Mouse (Mus musculus) testis, adult 10 weeks (tissue): ENCODE data around the gene Zc3h6. TPM values are rescaled to one million over a fixed set of nuclear protein-coding genes. Genes with fewer than 3 reads are reported as not detected.

Experiments
- polyA plus RNA-seq: library from polyadenylated mRNA; stranded (reverse); fragments of 350-450 nt; fragmentation: Illumina TruSeq; extraction: RNeasy Lipid Tissue Mini Kit (QIAGEN cat#74804); gene quantifications from one replicate; pipeline ENCODE4 v1.2.3, GENCODE M21; 2014; ENCODE audit warnings: low read depth, low replicate concordance

The Zc3h6 gene
- polyA plus RNA-seq = 20.3 TPM

DNA sequence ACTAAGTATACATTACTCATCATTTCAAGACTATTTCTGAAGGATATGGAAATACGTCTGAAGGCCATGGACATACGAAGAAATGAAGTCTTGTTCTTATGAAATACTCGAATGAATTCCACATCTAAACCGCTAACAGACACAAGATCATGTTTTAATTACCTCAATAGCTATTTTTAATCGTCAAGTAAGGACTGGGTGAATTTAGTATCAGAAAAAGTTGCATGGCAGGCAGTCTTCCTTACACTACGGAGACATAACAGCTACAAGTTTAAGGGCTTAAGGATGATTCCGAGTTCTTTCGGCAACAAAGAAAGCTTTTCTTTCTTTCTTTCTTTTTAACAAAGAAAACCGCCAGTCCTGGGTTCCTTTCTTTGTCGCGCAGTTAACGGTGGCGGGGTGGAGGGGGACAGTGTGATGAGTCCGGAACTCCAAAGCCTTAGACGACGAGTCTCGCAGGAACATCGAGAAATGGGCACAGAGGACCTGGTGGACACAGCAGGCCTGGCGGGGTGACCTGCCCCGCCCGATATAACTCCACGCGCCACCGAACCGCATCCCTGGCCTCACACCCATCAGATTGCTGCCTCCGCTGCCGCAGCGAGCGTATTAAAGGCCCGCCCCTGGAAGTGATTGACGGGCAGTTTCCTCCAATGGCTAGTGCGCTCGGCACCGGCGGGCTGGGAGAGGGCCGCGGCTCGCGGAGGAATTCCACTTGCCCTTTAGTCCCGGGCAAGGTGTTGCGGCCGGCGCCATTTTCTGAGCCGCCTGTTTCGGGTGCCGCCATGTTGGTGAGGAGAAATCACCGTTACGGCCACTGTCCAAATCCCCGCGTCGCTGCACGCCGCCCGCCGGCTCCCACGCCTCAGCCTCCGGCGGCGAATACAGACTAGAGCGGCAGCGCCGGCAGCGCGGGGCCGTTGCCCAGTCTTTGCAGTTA is at the start of gene Zc3h6:
Gene Zc3h6, plus strand, starts transcription at position 762 of the 940 bp plus-strand sequence.

DNA sequence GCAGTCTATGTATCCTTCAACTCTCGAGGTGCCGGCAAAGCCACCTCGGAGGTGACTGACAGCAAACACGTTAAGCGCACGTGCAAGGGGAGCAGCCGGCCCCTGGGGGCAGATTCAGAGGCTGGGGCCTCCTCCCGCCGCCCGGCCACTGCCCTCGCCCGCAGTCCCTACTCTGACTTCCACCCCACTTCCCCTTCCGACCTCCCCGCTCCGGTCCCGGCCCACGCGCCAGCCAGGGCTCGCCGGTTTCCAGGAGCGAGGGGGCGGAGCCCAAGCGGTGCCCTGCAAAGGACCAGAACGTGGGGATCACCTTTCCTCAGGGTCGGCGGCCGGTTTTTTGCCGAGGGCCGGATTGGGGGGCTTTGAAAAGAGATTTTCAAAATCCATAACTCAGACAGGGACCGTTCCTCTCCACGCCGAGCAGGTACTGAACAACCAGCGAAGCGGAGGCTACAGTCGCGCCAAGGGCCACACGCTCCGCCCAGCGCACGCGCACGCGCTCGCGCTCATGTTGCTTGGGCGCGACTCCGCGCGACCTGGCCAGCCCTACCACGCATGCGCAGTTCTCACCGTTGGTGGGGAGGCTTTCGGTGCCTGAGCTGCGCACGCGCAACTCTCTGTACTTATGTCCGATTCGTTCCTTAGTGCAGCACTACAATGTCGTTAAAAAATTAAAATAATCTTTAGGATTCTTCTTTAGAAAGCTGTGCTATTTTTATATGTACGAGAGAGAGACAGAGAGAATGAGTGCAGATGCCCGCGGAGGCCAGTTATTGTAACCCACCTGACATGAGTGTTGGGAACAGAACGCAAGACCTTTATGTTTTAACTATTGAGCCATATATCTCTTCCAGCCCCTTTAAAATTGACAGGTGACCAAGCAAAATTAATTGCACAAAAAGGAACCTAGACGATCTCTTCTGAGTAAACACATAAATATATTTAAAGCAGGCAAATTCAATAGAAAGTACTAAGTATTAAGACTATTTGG is 23.4 kb upstream of the Zc3h6 start, which contains the start of gene Zc3h8:
Gene Zc3h8, minus strand, starts transcription at position 540 of the 991 bp plus-strand sequence.

DNA sequence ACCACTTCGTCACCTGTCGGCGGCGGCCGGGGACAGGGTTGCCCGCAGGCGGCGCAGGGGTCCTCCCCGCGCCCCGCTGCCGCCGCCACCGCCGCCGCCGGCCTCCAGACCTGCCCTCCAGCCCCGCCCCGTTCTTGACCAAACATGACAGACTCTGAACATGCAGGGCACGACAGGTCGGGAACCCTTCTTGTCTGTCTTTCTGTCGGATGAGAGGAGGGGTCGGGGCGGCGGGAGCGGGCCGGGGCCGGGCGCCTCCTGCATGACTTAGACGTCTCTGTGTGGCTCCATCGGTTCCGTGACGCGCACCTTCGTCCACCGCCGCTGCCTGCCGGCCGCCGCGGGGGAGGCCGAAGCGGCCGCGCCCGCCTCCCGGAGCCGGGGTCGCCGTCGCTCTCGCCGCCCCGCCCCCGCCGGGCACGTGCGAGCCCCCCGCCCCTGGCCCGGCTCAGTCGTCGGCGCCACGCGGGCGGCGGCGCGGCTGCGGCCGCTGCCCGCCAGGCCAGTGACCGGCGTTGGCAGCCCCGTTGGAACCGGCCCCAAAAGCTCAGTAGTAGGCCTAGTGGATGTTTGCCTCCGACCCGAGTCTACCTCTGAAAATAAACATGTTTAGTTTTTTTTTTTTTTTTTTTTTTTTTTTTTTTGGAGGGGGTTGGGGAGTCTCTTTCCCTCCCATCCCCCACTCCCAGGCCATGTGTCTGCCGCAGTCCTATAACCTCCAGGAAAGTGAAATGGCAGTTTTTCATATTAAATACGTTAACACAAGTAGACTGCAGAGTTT is 649 bp downstream of the Zc3h6 start, which contains the start of gene Gm10762:
Gene Gm10762, minus strand, starts transcription at position 65 of the 781 bp plus-strand sequence.

DNA sequence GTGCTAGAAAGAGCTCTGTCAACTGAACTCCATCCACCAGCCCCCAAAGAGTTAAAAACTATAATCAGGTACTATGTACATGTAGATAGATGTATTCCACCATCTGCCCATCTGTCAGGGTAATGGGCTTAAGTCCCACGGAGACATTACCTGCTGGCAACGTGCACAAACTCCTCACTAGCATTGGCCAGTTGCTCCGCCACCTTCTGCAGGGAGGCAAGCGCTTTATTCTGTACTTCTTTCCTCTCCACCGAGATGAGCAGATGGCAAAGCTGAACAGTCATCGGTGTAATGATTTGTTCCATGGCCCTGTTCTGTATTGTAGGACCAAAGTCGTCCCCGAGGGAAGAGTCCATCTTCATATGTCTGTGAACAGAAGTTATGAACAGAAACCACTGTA is 80.6 kb downstream of the Zc3h6 start, which contains the start of gene Vinac1:
Gene Vinac1, minus strand, starts transcription at position 362 of the 400 bp plus-strand sequence.

DNA sequence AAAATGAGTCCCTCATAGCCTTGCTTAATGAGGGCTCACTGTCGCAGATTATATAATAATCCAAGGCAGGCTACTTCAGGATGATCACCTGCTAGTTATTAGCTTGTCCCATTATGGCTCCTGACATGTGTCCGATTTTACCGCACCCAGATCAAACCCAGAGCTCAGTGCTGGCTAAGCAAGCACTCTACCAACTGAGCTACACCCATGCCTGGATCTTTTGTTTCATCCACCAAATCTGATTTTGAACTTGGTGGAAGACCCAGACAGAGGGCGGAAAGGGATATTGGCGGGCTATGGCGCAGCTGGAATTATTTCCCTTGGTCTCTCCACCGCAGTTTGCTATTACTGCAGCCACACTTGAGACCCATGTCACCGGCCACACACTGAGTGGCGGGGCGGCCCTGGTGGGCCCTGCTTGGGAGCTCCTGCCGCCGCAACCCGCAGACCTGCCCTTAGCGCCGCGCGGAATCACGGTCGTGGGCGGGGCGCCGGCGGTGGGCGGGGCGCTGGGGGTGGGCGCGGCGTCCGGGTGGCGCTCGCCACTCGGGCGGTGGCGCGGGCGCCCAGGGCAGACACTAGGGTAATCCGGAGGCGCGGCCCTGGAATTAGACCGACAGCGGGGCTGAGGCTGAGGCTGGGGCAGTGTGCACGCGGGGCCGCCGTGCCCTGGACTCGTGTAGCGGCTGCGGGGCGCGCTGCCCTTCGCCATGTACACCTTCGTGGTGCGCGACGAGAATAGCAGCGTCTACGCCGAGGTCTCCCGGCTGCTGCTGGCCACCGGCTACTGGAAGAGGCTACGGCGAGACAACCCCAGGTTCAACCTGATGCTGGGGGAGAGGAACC is 98.5 kb downstream of the Zc3h6 start, which contains the start of gene Ttl:
Gene Ttl, plus strand, starts transcription at position 506 of the 846 bp plus-strand sequence.

Other genes with a start within 250 kb of the Zc3h6 start
- 23.0 TPM for gene Tmem87b, start 149.3 kb upstream of the Zc3h6 start, polyA plus RNA-seq
- gene Fbln7, start 104.4 kb upstream of the Zc3h6 start, polyA plus RNA-seq = 0.22 TPM
- 18.5 TPM for gene Zc3h8, start 23.3 kb upstream of the Zc3h6 start, polyA plus RNA-seq
- gene Gm10762, start 323 bp downstream of the Zc3h6 start, polyA plus RNA-seq = 28.1 TPM
- gene Vinac1, start 80.8 kb downstream of the Zc3h6 start, polyA plus RNA-seq = 0.29 TPM
- 0.81 TPM for gene Ttl, start 98.5 kb downstream of the Zc3h6 start, polyA plus RNA-seq
- gene Polr1b, start 133.6 kb downstream of the Zc3h6 start, polyA plus RNA-seq = 1.8 TPM
- 5.3 TPM for gene Chchd5, start 162.3 kb downstream of the Zc3h6 start, polyA plus RNA-seq
- gene Slc20a1, start 231.4 kb downstream of the Zc3h6 start, polyA plus RNA-seq = 20.5 TPM